Mouse (Mus musculus): ENCODE results near the gene Ank2. TPM values are rescaled to one million over a fixed set of nuclear protein-coding genes. Genes with fewer than 3 reads are reported as not detected.
A peak's percentile ranks its signal among the peaks of the same experiment; 100 is the strongest.

Gene Ank2
- total and polyA plus RNA-seq, 2 experiments from 2014 or later: 195 to 497 TPM

- no peak for TF ChIP-seq CTCF (IDR thresholded peaks at IDR 0.05; ENCODE audit: low read depth)
- H3K36me3 ChIP-seq (ENCODE audit: insufficient read depth, low read length): peaks cover 19% of the 10 kb centered on the region
- H3K27ac ChIP-seq: no peak overlapping the region
- ATAC-seq (no peak), DNase-seq (ENCODE audit: low spot score) (no peak)
- no peaks in the 10 kb centered on the region for H3K27me3 ChIP-seq (ENCODE audit: insufficient read depth, low read length)
- no peaks in the 10 kb centered on the region for H3K4me1 ChIP-seq (ENCODE audit: insufficient read depth, low read length)
- no peak overlapping the region for H3K4me3 ChIP-seq (ENCODE audit: low read length)
- H3K4me2 ChIP-seq (ENCODE audit: low read depth, low read length): no peak overlapping the region
- no peaks in the 10 kb centered on the region for H3K9me3 ChIP-seq (ENCODE audit: low read length)
- WGBS: 87% methylated on average over 4 of the region's 4 CpGs
- no peak overlapping the region for H3K9ac ChIP-seq (replicated peaks; ENCODE audit: low read length)
Observed at GRCm38 (mm10) chr3:127023992-127024391, 475.2 kb downstream of the Ank2 start.

- H3K4me3 ChIP-seq (ENCODE audit: low read length): no peak overlapping the region
- ATAC-seq (no peak), DNase-seq (ENCODE audit: low spot score) (no peak)
- WGBS: 69% methylated on average over 1 of the region's 1 CpGs
- H3K27ac ChIP-seq: no peak overlapping the region
- H3K36me3 ChIP-seq (ENCODE audit: insufficient read depth, low read length): peaks cover 19% of the 10 kb centered on the region
- H3K4me1 ChIP-seq (ENCODE audit: insufficient read depth, low read length): no peaks in the 10 kb centered on the region
- no peak for TF ChIP-seq CTCF (IDR thresholded peaks at IDR 0.05; ENCODE audit: low read depth)
- no peaks in the 10 kb centered on the region for H3K9me3 ChIP-seq (ENCODE audit: low read length)
- no peak overlapping the region for H3K4me2 ChIP-seq (ENCODE audit: low read depth, low read length)
- no peak overlapping the region for H3K9ac ChIP-seq (replicated peaks; ENCODE audit: low read length)
- H3K27me3 ChIP-seq (ENCODE audit: insufficient read depth, low read length): no peaks in the 10 kb centered on the region
Observed at GRCm38 (mm10) chr3:127020167-127020566, 479.0 kb downstream of the Ank2 start.

- Histone ChIP-seq H3K9ac (replicated peaks; ENCODE audit: low read length) (no peak overlapping the region), H3K27ac (0 out of 2 replicates have a peak overlapping the region, but pooled peaks have one; percentile 51), H3K4me2 (ENCODE audit: low read depth, low read length) (no peak overlapping the region), H3K4me1 (ENCODE audit: insufficient read depth, low read length) (no peaks in the 10 kb centered on the region), H3K4me3 (ENCODE audit: low read length) (no peak overlapping the region), H3K36me3 (ENCODE audit: insufficient read depth, low read length) (peaks cover 20% of the 10 kb centered on the region), H3K9me3 (ENCODE audit: low read length) (no peaks in the 10 kb centered on the region), H3K27me3 (ENCODE audit: insufficient read depth, low read length) (no peaks in the 10 kb centered on the region)
- no peak for DNase-seq (ENCODE audit: low spot score)
- no peak for TF ChIP-seq CTCF (IDR thresholded peaks at IDR 0.05; ENCODE audit: low read depth)
- no peak for ATAC-seq
- WGBS: 77% methylated on average over 3 of the region's 3 CpGs
Observed at GRCm38 (mm10) chr3:127019728-127020127, 479.4 kb downstream of the Ank2 start.

GRCm38 (mm10) chr3:127019109-127019508 lies 480.0 kb downstream of the Ank2 start:
- Histone ChIP-seq H3K9ac (replicated peaks; ENCODE audit: low read length) (no peak overlapping the region), H3K36me3 (ENCODE audit: insufficient read depth, low read length) (peaks cover 18% of the 10 kb centered on the region), H3K27me3 (ENCODE audit: insufficient read depth, low read length) (no peaks in the 10 kb centered on the region), H3K4me3 (ENCODE audit: low read length) (no peak overlapping the region), H3K27ac (peak overlapping the region; percentile 51; the same call in 1 of the 2 replicates), H3K9me3 (ENCODE audit: low read length) (no peaks in the 10 kb centered on the region), H3K4me1 (ENCODE audit: insufficient read depth, low read length) (no peaks in the 10 kb centered on the region), H3K4me2 (ENCODE audit: low read depth, low read length) (no peak overlapping the region)
- DNase-seq (ENCODE audit: low spot score) (no peak), ATAC-seq (no peak)
- WGBS: 28% methylated on average over 6 of the region's 6 CpGs
- TF ChIP-seq CTCF (IDR thresholded peaks at IDR 0.05; ENCODE audit: low read depth): no peak

- no peak for ATAC-seq
- Histone ChIP-seq H3K4me3 (ENCODE audit: low read length) (no peak overlapping the region), H3K9me3 (ENCODE audit: low read length) (no peaks in the 10 kb centered on the region), H3K36me3 (ENCODE audit: insufficient read depth, low read length) (peaks cover 15% of the 10 kb centered on the region), H3K27ac (peak overlapping the region; percentile 41), H3K4me1 (ENCODE audit: insufficient read depth, low read length) (no peaks in the 10 kb centered on the region), H3K27me3 (ENCODE audit: insufficient read depth, low read length) (no peaks in the 10 kb centered on the region), H3K9ac (replicated peaks; ENCODE audit: low read length) (no peak overlapping the region), H3K4me2 (ENCODE audit: low read depth, low read length) (no peak overlapping the region)
- WGBS: 65% methylated on average over 3 of the region's 3 CpGs
- DNase-seq (ENCODE audit: low spot score): peak; percentile 22
- no peak for TF ChIP-seq CTCF (IDR thresholded peaks at IDR 0.05; ENCODE audit: low read depth)
Observed at GRCm38 (mm10) chr3:127017523-127017922, 481.6 kb downstream of the Ank2 start.

- H3K9ac ChIP-seq (replicated peaks; ENCODE audit: low read length): no peak overlapping the region
- peaks cover 15% of the 10 kb centered on the region; the same call in 1 of the 2 replicates for H3K36me3 ChIP-seq (ENCODE audit: insufficient read depth, low read length)
- H3K4me2 ChIP-seq (ENCODE audit: low read depth, low read length): no peak overlapping the region
- ATAC-seq (no peak), DNase-seq (ENCODE audit: low spot score) (no peak)
- TF ChIP-seq CTCF (IDR thresholded peaks at IDR 0.05; ENCODE audit: low read depth): no peak
- no peaks in the 10 kb centered on the region for H3K9me3 ChIP-seq (ENCODE audit: low read length)
- WGBS: 89% methylated on average over 6 of the region's 6 CpGs
- no peak overlapping the region for H3K27ac ChIP-seq
- no peaks in the 10 kb centered on the region for H3K4me1 ChIP-seq (ENCODE audit: insufficient read depth, low read length)
- H3K4me3 ChIP-seq (ENCODE audit: low read length): no peak overlapping the region
- no peaks in the 10 kb centered on the region for H3K27me3 ChIP-seq (ENCODE audit: insufficient read depth, low read length)
Observed at GRCm38 (mm10) chr3:127015596-127015995, 483.6 kb downstream of the Ank2 start.

GRCm38 (mm10) chr3:127015175-127015574 lies 484.0 kb downstream of the Ank2 start:
- Histone ChIP-seq H3K4me3 (ENCODE audit: low read length) (no peak overlapping the region), H3K4me2 (ENCODE audit: low read depth, low read length) (no peak overlapping the region), H3K9ac (replicated peaks; ENCODE audit: low read length) (no peak overlapping the region), H3K27me3 (ENCODE audit: insufficient read depth, low read length) (no peaks in the 10 kb centered on the region), H3K9me3 (ENCODE audit: low read length) (no peaks in the 10 kb centered on the region), H3K27ac (no peak overlapping the region), H3K36me3 (ENCODE audit: insufficient read depth, low read length) (peaks cover 15% of the 10 kb centered on the region; the same call in 1 of the 2 replicates), H3K4me1 (ENCODE audit: insufficient read depth, low read length) (no peaks in the 10 kb centered on the region)
- 79% methylated on average over 6 of the region's 6 CpGs for WGBS
- ATAC-seq (no peak), DNase-seq (ENCODE audit: low spot score) (peak; percentile 26)
- TF ChIP-seq CTCF (IDR thresholded peaks at IDR 0.05; ENCODE audit: low read depth): peak; percentile 28; the same call in 1 of the 2 replicates
